Mouse (Mus musculus) gastrocnemius, postnatal 10 days (tissue): ENCODE measurements around the gene Mbnl2. TPM values are rescaled to one million over a fixed set of nuclear protein-coding genes. Genes with fewer than 3 reads are reported as not detected.

Experiments
- DNase-seq: peaks from one replicate; pipeline ENCODE4 v3.0.0; 2021; ENCODE audit warnings: mixed read lengths
- total RNA-seq, 2 experiments: library from RNA; stranded (reverse); gene quantifications; 2 replicates each; pipeline ENCODE4 v1.2.3; 2021

Gene Mbnl2
- total RNA-seq, 2 experiments from 2014 or later: 213 to 224 TPM

DNA sequence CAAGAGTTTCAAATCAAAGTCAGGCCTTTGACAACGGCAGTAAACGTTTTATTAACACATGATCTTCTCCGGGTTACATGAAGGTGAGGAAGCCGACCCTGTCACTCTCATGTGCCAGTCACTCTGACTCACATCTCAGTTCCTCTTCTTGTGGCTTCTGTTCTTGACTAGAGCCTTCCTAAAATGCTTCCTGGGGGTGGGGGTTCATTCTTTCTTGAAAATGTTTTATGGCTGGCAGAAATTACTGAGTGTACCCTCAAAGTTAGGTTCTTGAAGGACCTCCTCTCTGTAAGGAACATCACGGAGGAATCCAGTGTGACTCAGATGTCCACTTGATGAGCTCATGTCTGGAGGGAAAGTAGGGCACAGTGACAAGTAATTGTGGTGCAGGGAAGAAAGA is 50.2 kb downstream of the Mbnl2 start:
- no peak for DNase-seq

DNA sequence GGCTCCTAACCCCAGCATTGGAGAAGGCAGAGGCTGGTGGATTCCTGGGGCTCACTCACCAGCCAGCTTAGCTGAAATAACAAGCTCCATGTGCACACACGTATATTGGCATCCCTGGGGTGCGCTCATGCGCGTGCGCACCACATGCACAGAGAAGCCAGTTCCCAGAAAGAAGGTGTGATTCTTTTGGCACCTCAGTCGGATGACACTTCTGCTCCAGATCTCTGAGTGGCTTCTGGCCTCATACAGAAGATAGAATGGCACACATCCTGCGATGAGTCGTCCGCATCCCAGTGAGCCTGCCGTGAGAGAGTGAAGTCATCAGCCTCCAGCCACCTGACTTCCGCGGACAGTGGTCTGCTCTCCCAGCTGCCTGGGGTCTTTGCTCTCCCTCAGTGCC is 55.0 kb downstream of the Mbnl2 start:
- no peak for DNase-seq

DNA sequence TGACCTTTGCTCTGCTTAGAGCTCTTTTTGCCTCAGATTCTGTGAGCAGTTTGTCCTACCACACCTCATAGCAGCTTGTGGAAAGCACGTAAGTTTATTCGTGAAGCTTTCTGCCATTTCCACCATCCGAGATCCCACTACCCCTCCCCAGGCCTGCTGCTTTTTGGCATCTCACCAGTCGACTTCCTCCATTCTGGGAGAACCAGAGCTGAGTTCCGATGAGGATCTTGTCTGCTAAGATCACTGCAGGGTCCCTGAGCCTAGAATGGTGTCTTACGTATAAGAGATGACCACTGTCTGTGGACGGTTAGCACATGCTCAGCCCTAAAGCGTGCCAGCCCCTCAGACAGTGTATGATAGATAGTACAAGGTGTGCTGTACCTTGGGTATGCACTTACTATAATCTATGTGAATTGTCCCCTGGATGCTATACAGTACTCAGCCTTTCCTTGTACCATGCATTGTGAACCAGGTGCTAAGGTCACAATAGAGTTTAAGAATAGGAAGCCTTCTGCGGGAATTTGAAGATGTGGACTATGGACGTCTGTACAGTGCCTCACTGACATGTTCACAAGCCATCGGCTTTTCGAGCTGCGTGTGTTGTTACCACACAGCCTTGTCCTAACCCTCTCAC is 55.5 kb downstream of the Mbnl2 start:
- no peak for DNase-seq

DNA sequence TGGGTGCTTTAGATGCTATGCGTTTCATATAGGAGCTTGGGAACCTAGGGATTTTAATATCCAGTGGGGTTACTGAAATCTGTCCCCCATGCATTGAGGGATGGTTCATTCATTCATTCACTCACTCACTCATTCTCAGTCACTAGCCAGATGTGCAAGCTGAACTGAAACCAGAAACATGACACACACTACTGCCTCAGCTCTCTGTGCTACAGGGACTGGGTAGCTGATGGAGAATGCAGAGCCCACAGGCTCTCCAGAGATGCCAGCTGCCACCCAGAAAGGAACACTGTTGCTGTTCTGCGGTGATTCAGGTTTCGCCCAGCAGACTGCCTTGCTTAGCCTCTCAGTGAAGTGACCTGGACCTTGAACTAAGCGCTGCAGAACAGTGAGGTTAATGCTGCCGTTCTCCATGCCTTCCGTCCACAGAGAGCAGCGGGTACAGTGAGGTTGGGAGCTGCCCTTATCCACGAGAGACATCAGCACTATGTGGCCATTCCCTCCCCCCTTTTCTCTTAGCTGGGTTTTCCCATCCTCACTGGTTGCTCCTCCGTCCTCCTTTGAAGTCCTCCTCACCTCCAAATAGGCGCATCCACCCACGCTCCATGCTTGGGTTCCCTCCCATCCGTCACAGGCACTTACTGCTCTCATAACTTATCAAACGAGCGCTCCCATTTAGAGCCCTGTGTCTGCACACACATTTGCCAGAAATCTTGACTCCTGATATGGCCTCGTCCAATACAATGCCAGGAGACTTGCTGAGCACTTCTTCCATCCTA is 58.2 kb downstream of the Mbnl2 start:
- DNase-seq: no peak

DNA sequence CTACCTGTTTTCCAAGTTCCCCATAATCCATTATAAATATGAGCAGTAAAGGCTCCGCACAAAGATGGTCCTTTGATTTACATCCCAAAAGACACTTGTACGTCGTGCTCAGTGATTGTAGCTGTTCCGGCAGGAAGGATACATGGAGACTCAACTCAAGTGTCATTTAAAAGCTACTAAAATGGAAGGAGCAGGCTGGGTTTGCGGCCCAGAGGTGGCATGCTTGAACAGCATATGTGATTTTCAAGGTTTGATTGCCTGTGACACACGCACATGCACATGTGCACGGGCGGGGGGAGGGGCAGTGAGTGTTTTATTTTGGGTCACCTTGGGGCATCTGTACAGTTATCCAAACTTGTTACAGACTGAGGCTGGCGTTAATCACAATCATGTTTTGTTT is 59.9 kb downstream of the Mbnl2 start:
- DNase-seq: no peak

DNA sequence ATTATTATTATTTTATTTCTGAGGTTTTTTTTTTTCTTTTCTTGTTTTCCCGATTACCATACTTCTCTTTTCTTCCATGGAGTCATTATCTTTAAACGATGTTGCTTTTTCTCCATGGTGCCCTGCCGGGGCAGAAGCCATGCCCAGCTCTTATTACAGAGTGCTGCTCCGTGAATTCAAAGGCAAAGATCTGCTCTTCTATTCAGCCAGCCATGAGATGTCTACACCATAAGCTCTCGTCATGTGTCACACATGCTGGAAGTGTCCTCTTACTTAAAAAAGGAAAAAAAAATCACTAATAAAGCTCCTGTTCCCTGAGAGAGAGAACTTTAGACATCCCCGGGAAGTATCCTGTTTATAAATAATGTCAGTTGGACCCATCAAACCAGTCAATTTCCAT is 60.4 kb downstream of the Mbnl2 start:
- no peak for DNase-seq

DNA sequence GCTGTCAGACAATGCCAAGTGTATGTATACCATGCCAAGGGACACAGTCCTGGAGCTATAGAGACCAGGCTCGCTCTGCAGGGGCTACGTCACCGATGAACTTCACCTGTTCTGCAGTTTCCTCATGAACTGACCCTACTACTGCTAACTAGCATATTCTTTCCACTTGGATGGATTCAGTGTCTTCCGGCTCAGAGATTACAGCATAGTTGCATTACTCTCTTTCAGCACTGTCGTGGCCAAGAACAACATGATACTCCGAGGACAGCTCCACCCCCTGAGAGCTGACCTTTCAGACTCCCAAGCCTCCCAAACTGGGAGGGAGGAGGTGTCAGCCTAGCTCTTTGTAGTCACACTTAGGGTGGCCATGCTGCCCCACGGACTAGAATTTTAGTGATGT is 60.9 kb downstream of the Mbnl2 start:
- peak; percentile 38 for DNase-seq

DNA sequence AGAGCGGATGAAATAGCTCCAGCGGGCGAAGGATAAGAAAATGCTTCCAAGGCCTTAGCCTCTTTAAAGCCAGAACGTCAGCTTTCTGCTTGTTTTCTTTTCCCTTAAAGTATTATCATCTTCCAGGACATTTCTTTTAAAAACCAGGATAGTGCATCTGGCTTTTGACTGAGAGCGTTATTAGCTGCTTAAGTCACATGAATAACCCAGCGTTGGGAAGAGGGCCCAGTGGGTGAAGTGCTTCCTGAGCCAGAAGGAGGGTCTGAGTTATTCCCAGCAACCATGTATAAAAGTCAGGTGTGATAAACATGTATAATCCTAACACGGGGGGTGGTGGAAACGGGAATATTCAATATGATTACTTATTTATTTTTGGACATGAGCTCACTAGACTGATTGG is 61.4 kb downstream of the Mbnl2 start:
- DNase-seq: no peak

DNA sequence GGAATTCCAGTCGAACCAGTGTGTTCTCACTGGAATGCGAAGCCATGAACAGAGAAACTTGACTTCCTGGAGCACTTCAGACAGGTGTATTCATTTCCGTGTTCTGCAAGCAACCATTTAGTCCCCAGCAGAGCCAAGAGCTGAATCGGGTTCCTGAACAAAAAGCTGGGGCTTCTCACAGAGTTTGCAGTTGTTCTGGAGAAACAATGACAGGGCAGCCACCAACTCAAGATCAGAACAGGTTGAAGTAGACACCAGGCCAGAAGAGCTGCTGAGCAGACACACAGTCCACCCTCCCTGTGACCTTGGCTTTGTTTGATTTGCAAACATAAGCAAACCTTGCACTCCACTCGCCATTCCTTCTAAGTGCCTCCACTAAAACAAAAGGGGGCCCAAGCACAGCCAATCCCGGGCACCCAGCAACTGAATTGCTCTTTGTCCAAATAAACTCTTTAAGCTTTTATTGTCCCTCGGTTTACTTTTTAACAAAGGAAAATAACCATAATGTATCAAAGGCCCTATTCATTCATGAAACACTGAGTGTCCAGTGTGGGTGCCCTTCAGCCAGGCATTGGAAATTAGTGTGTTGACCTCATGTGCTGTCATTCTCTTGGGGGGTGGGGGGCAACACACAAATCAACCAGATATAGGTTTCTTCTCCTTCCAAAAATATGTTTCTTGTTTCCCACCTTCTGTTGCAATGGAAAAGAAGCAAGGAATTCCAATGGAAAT is 62.4 kb downstream of the Mbnl2 start:
- no peak for DNase-seq

DNA sequence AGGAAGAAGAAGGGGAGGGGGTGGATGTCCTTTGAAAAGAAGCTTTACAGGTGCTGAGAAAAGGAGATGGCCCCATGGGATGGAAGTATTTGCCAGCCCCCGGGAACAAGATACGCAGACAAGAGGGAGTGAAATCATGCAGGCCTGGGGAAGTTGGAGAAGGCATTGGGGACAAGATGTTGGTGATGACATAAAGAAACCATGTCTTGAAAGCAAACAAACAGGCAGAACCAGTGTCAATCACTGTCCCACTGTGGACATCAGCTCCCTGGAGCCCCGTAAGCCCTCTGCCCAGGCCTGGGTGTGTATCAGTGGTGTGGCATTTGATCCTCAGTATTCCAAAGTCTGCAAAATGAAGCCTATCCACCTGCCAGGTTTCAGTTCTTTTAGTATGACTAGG is 63.2 kb downstream of the Mbnl2 start:
- DNase-seq: no peak

DNA sequence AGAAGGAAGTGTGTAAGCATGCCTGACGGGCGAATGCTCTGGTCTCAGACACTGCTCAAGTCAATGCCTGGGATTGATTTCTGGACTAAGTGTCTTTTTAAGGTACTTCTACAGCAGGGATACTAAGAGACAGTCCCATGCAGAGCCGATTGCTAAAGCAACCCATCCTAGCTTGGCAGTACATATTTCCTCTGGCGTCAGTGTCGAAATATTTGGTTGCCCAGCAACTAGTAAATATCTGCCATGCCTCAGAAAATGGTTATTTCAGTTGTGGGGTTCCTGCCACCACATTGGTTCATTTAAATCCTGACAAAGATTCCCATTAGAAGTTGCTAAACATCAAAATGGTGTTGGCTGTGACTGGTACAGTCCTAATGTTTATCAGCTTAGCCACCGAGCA is 66.4 kb downstream of the Mbnl2 start:
- no peak for DNase-seq

DNA sequence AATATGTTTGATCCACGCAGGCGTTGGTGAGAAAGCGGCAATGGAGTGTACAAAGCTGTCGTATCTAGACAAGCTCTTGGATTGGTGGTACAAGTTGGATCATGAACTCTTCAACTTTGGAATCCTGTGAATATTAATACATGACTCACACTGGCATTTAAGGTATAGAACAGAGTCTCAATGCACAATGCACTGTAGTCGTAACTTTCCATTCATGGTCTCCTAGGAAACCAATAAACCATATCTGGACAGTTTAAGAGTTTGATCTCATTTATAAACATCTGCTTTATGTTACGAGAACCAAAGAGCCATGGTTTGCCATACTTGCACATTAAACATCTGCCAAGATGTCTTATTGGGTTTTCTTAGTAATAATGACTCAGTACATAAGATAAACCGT is 66.9 kb downstream of the Mbnl2 start:
- DNase-seq: no peak

DNA sequence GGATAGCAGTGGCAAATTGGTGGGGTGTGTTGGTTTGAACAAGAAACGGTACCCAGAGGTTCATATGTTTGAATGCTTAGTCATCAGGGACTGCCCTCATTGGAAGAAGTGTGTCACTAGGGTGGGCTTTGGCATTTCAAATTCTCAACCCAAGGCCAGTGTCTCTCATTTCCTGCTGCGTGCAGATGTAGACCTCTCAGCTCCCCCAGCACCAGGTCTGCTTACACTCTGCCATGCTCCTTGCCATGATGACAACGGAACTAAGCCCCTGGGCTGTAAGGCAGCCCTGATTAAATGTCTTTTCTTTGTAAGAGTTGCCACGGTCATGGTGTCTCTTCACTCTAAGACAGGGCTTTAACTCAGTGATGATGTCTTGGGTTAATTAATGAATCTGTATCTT is 69.2 kb downstream of the Mbnl2 start:
- no peak for DNase-seq

DNA sequence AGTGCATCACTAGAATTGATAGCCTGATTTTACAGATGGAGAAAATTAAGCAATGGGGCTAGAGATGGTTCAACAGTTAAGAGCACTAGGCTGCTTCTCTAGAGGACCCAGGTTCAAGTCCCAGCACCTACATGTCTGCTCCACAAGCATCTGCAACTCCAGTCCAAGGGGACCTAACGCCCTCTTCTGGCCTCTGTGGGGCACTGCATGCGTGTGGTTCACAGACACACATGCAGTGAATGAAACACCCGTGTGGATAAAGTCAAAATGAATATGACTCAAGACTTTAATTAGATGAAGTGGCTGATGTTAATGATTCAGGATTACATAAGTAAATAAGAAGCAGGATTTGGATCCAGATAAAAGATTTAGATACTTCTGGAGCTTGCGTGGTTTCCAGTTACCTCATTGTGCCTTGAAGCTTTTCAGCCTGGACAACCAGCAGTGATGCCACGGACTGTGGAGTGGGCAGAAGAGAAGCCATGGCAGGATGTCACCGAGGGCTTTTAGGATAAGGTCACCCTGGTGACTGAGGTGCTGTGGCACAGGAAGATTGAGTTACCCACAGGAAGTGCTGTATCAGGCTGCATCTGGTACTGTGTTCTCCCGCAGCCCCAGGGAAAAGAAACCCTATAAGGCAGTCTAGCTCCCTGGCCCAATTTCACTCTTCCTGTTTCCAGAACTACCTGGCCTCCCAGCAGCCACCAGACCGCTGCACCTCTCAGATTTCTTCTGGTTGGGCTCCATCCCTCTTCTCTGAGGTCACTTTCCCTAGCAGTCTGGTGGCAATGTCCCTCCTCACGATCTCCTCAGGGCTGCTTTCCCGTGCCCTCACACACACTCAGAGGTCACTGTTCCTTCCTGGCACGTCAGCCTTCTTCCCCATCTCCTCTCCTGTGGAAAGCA is 72.2 kb downstream of the Mbnl2 start:
- DNase-seq: no peak

DNA sequence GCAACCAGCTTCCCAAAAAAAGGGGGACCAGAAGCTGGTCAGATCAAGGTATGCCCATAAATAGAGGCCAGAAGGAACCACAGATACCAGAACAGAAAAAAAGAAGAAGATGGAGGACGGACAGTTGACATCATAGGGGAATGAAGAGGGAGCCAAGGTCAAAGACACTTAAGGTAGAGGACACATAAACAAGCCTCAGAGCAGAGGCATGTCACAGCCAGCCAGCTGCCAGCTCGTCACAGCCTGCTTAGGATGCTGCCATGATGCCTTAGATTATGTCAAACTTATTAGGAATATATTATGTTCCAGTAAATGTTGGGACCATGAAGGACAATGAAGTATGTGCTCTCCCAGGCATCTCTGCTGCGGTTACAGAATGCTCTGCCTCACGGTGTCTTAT is 73.9 kb downstream of the Mbnl2 start:
- DNase-seq: no peak

DNA sequence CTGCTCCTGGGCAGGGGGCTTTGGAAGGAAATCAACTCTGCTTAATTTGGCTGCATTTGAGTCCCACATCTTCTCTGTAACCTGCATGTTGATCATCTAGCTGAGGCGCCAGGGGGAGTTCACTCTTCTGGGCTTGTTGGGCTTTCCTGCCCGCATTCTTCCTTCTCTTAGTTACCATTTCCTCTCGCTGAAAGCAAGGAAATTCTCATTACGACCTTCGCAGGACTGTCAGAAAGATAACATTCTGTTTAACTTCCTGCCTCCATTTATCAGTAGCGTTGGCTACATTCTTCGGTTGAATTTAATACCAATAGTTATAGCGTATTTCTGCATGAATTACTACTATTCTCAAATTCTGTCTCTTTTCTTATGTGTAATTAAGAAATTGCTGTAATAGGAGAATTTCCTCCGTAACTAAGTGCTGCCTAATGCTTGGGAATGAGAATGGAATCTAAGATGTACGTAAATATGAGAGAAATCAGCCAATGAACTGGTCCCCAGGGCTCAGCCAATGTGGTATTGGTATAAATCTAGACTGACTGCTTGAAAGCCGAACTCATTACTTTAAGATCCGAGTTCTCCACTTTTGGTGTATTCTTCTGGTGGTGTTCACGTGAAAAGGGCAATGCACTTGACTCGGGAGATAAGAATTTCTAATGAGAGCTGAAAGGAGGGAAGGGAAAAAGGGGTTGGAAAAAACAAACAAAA is 76.8 kb downstream of the Mbnl2 start:
- DNase-seq: no peak

DNA sequence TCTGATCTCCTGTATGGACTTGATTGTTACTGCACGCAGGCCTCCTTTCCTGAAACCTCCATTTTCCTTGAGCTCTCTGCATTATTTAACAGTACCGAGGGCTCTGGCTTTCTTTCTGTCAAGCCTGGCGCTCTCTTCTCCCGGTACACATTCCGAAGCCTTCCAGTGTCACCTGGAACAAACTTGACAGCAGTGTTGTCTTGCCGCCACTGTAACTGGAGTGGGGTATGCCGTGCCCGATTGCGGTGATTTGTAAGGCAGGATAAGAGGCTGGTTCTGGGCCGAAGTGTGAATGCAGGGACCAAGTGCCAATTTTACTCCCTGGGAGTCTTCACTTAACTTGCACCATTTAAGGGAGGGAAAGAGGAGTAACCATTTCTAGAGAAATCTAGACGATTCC is 77.7 kb downstream of the Mbnl2 start:
- DNase-seq: no peak

DNA sequence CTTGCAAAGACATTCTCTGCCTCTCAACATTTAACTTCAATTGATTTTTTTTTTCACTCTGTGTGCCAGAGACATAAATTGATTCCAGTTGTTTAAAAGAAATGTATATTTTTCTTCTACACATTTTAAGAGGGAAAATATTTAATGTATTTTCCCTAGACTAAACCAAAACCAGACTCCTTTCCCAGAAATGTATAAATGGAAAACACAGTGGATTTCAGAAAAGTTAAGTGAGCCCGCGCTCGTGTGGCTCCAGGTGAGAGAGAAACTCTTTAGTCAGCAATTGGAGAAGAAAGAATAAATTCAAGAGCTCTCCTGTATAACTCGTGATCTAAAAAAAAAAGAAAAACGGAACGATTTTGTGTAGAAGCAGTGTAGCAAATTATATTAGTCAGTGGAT is 79.1 kb downstream of the Mbnl2 start:
- DNase-seq: no peak

DNA sequence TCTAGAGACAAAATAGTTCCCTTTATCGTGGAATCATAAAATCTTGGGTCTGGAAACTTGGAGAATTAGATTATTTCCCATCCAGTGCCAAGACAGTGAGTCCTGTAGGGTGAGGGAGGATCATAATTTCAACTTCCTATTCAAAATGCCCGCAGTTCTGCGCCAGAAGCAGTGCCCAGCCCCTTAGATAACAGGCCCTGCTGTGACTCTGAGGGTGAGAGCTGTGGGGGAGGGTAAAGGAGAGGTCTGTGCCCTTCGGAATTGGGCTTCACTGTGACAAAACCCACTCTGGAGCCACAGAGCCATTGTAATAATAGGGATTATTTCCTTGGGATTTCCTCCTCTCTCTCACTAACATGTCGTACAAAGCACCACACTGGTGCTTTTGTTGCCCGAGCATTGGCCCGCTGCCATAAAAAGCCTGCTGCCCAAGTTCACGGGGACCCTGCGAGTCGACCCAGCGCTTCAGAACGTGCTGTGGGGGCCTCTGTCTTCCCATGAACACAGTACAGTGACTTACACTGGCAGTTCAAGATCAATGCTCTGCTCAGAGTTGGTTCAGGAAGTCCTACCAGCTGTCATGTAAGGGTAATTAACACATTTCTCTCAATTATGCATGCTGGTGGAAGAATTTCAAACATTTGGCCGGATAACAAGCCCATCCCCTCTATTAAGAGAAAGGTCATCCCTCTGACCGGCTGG is 79.7 kb downstream of the Mbnl2 start:
- DNase-seq: peak; percentile 59

DNA sequence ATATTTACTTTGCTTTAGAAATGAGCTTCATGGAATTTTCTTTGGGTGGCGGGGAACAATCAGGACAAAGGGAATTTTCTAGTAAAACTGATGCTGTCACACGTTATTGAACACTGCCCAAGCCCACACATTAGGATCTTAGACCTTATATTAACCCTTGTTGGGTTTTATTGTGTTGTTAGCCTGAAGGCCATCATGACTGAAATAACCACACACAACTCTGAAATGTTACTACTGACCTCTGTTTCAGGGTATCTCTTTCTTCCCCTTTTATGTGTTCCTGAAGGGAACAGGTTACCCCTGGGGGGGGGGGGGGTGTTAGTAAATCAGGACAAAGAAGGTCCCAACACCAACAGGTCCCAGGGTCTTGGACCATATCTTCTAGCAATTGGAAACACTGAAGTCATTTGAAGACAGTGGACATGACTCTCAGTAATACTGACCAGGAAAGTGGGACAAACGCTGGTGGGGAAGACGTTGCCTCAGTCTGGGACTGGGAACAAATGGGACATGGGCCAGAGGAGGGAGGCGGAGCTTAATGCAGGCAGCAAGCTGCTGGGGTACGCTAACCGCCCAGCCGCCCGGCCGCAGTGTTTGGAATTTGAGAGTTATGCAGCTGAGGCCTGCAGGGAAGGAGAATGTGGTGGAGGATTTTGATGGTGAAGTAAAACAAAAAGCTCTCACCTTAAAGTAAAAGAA is 80.4 kb downstream of the Mbnl2 start:
- DNase-seq: peak; percentile 41
